Mouse (Mus musculus): Measurements from ENCODE around the gene Matk.
"Not testable (repeated sequence)": the region's sequence is repeated elsewhere in the genome, so short reads cannot be mapped to it uniquely, and the experiment has no call there.

The Matk gene

GRCm38 (mm10) chr10:81252424-81253419, at the start of gene Matk:
TSS of gene Matk (plus strand) at chr10:81252935.
- DNase-seq (ENCODE audit: low spot score in 2 of 2), result no peak

GRCm38 (mm10) chr10:81202978-81203720, 49.6 kb upstream of the Matk start:
- no peak for DNase-seq (ENCODE audit: low spot score in 2 of 2)

- DNase-seq (ENCODE audit: low spot score in 2 of 2), result no peak
These were observed 48.6 kb upstream of the Matk start for GRCm38 (mm10) chr10:81204137-81204536.

- DNase-seq (ENCODE audit: low spot score in 2 of 2), result no peak
These were observed 42.6 kb upstream of the Matk start for GRCm38 (mm10) chr10:81210154-81210553.

- no peak for DNase-seq (ENCODE audit: low spot score in 2 of 2)
These were observed 36.5 kb upstream of the Matk start for GRCm38 (mm10) chr10:81216260-81216659.

- no peak for DNase-seq (ENCODE audit: low spot score in 2 of 2)
These were observed 35.9 kb upstream of the Matk start for GRCm38 (mm10) chr10:81216810-81217209.

- DNase-seq (ENCODE audit: low spot score in 2 of 2), result not testable (repeated sequence)
These were observed 35.5 kb upstream of the Matk start for GRCm38 (mm10) chr10:81217267-81217666.

GRCm38 (mm10) chr10:81217964-81218363, 34.8 kb upstream of the Matk start:
- peak; percentile 45 to 59 for DNase-seq (ENCODE audit: low spot score in 2 of 2)

GRCm38 (mm10) chr10:81221402-81222015, 31.2 kb upstream of the Matk start:
- no peak for DNase-seq (ENCODE audit: low spot score in 2 of 2)

GRCm38 (mm10) chr10:81223731-81224130, 29.0 kb upstream of the Matk start:
- DNase-seq (ENCODE audit: low spot score in 2 of 2), result not testable (repeated sequence)

- no peak for DNase-seq (ENCODE audit: low spot score in 2 of 2)
These were observed 22.8 kb upstream of the Matk start for GRCm38 (mm10) chr10:81229735-81230437.

- no peak for DNase-seq (ENCODE audit: low spot score in 2 of 2)
These were observed 22.1 kb upstream of the Matk start, which contains the start of gene Atcay for GRCm38 (mm10) chr10:81230438-81231332. TSS of gene Atcay (minus strand) at chr10:81230833.

GRCm38 (mm10) chr10:81231436-81231835, 21.3 kb upstream of the Matk start:
- no peak for DNase-seq (ENCODE audit: low spot score in 2 of 2)

- peak; percentile 89 to 92 for DNase-seq (ENCODE audit: low spot score in 2 of 2)
These were observed 20.0 kb upstream of the Matk start, which contains the start of gene Zfr2 for GRCm38 (mm10) chr10:81232580-81233225. TSS of gene Zfr2 (plus strand) at chr10:81233155.

GRCm38 (mm10) chr10:81233226-81233585, 19.5 kb upstream of the Matk start:
- no peak for DNase-seq (ENCODE audit: low spot score in 2 of 2)

- no peak for DNase-seq (ENCODE audit: low spot score in 2 of 2)
These were observed 18.5 kb upstream of the Matk start for GRCm38 (mm10) chr10:81234206-81234605.

- no peak for DNase-seq (ENCODE audit: low spot score in 2 of 2)
These were observed 16.1 kb upstream of the Matk start for GRCm38 (mm10) chr10:81236471-81237268.

- no peak for DNase-seq (ENCODE audit: low spot score in 2 of 2)
These were observed 14.1 kb upstream of the Matk start for GRCm38 (mm10) chr10:81238618-81239017.

GRCm38 (mm10) chr10:81240876-81241275, 11.9 kb upstream of the Matk start:
- DNase-seq (ENCODE audit: low spot score in 2 of 2), result no peak
